Mouse (Mus musculus): ENCODE results near the gene Lmx1a. TPM values are rescaled to one million over a fixed set of nuclear protein-coding genes. Genes with fewer than 3 reads are reported as not detected.

Lmx1a gene
- total and polyA plus RNA-seq, 3 experiments, result 0.02 TPM; not detected in 2

DNA sequence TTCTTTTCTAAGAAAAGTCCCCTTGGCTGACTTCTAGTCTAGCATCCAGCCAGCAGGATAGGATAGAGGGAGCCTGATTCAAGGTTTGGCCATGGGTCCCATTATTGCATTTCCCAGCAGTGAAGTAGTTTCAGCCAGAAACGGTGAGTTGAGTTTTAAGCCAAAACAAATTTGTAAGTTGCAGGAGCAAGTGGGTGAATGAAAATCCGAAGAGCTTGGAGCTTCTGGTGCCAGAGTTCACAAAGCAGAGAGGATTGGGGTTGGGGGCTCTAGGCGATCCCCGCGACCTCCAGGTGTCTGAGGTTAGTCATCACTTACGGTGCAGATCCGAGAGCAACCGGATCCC is 1.1 kb upstream of the Lmx1a start:
- H3K9ac ChIP-seq (ENCODE audit: low read depth, low read length), result no peak overlapping the region
- H3K79me2 ChIP-seq (replicated peaks; ENCODE audit: control insufficient read depth, insufficient read depth, low read length), result no peaks in the 10 kb centered on the region
- DNase-seq, result no peak
- intact Hi-C loops (cut with DNase I), result no loop called here
- no peaks in the 10 kb centered on the region for H3K4me1 ChIP-seq (ENCODE audit: control insufficient read depth, insufficient read depth, low read length)
- H3K36me3 ChIP-seq (ENCODE audit: control insufficient read depth, insufficient read depth, low read length), result no peaks in the 10 kb centered on the region
- TF ChIP-seq CTCF (IDR thresholded peaks at IDR 0.05) (no peak), POLR2A (IDR thresholded peaks at IDR 0.05; ENCODE audit: insufficient read depth, low read depth, low read length) (no peak), EP300 (IDR thresholded peaks at IDR 0.05; ENCODE audit: insufficient read depth, low read depth, low read length) (no peak)
- no peak overlapping the region for H3K27ac ChIP-seq
- 2% methylated on average over 8 of the region's 8 CpGs for WGBS
- H3K4me3 ChIP-seq, result no peak overlapping the region
- H3K27me3 ChIP-seq (ENCODE audit: control insufficient read depth, insufficient read depth, low read length), result peaks cover 35% of the 10 kb centered on the region

GRCm38 (mm10) chr1:167688347-167689231 is 448 bp upstream of the Lmx1a start:
- Histone ChIP-seq H3K4me1 (ENCODE audit: control insufficient read depth, insufficient read depth, low read length) (no peaks in the 10 kb centered on the region), H3K79me2 (replicated peaks; ENCODE audit: control insufficient read depth, insufficient read depth, low read length) (no peaks in the 10 kb centered on the region), H3K4me3 (peak overlapping the region; percentile 30), H3K27me3 (ENCODE audit: control insufficient read depth, insufficient read depth, low read length) (peaks cover 37% of the 10 kb centered on the region), H3K27ac (no peak overlapping the region), H3K9ac (ENCODE audit: low read depth, low read length) (no peak overlapping the region), H3K36me3 (ENCODE audit: control insufficient read depth, insufficient read depth, low read length) (no peaks in the 10 kb centered on the region)
- intact Hi-C loops (cut with DNase I), result no loop called here
- TF ChIP-seq EP300 (IDR thresholded peaks at IDR 0.05; ENCODE audit: insufficient read depth, low read depth, low read length) (no peak), POLR2A (IDR thresholded peaks at IDR 0.05; ENCODE audit: insufficient read depth, low read depth, low read length) (no peak), CTCF (IDR thresholded peaks at IDR 0.05) (no peak)
- under 1% methylated on average over 96 of the region's 98 CpGs for WGBS
- peak; percentile 15 to 45 for DNase-seq

DNA sequence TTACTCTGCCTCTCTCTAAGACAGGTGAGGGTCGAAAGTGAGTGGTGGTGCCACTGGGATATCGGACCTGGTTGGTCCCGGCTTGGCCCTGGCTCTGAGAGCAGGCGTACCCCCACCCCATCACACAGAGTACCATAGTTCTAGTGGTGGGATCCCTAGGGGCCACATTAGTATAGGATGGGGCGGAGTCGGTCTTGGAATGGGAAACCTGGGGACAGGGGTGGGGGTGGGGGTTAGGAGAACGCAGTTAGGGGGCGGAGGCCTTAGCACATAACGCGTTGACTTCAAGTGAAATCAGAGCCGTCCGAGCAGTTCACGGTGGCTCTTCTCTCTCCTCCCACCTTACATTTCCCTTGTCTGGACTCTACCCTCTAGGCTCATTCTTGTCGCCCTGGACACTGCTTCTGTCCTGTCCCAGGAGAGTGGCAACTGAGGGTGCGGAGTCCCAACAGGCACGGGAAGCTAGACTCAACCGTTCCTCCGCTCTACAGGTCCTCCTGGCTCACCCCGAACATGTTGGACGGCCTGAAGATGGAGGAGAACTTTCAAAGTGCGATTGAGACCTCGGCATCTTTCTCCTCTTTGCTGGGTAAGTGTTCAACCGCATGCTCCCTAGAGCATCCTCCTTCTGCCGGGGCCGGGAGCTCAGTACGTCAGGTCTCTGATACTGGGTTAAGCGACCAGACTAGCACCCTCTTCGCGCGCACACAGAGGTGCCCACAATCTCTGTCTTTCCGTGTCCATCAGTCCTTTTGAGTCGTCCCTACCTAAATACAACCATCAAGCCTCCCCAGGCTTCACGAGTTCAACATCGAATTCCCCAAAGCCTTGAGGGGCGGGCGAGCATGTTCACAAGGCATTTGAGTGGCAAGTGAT is 463 bp downstream of the Lmx1a start:
- Histone ChIP-seq H3K9ac (ENCODE audit: low read depth, low read length) (no peak overlapping the region), H3K4me3 (peak overlapping the region; percentile 30), H3K27ac (no peak overlapping the region), H3K36me3 (ENCODE audit: control insufficient read depth, insufficient read depth, low read length) (no peaks in the 10 kb centered on the region), H3K79me2 (replicated peaks; ENCODE audit: control insufficient read depth, insufficient read depth, low read length) (no peaks in the 10 kb centered on the region), H3K4me1 (ENCODE audit: control insufficient read depth, insufficient read depth, low read length) (no peaks in the 10 kb centered on the region), H3K27me3 (ENCODE audit: control insufficient read depth, insufficient read depth, low read length) (peaks cover 37% of the 10 kb centered on the region)
- DNase-seq, result no peak
- no peak for TF ChIP-seq CTCF (IDR thresholded peaks at IDR 0.05)
- no peak for TF ChIP-seq EP300 (IDR thresholded peaks at IDR 0.05; ENCODE audit: insufficient read depth, low read depth, low read length)
- TF ChIP-seq POLR2A (IDR thresholded peaks at IDR 0.05; ENCODE audit: insufficient read depth, low read depth, low read length), result no peak
- intact Hi-C loops (cut with DNase I), result no loop called here
- 4% methylated on average over 36 of the region's 36 CpGs for WGBS

- H3K79me2 ChIP-seq (replicated peaks; ENCODE audit: control insufficient read depth, insufficient read depth, low read length), result no peaks in the 10 kb centered on the region
- H3K36me3 ChIP-seq (ENCODE audit: control insufficient read depth, insufficient read depth, low read length), result no peaks in the 10 kb centered on the region
- TF ChIP-seq CTCF (IDR thresholded peaks at IDR 0.05) (no peak), EP300 (IDR thresholded peaks at IDR 0.05; ENCODE audit: insufficient read depth, low read depth, low read length) (no peak), POLR2A (IDR thresholded peaks at IDR 0.05; ENCODE audit: insufficient read depth, low read depth, low read length) (no peak)
- no peaks in the 10 kb centered on the region for H3K4me1 ChIP-seq (ENCODE audit: control insufficient read depth, insufficient read depth, low read length)
- no peak overlapping the region for H3K9ac ChIP-seq (ENCODE audit: low read depth, low read length)
- WGBS, result 5% methylated on average over 17 of the region's 17 CpGs
- intact Hi-C loops (cut with DNase I), result no loop called here
- no peak overlapping the region for H3K4me3 ChIP-seq
- DNase-seq, result no peak
- H3K27ac ChIP-seq, result no peak overlapping the region
- H3K27me3 ChIP-seq (ENCODE audit: control insufficient read depth, insufficient read depth, low read length), result peaks cover 39% of the 10 kb centered on the region
Observed at GRCm38 (mm10) chr1:167690138-167690710, 1.2 kb downstream of the Lmx1a start.

- DNase-seq, result no peak
Observed at GRCm38 (mm10) chr1:167690716-167691550, 1.9 kb downstream of the Lmx1a start.

More at GRCm38 (mm10) chr1:167690716-167691550, 1.9 kb downstream of the Lmx1a start:
- no peak overlapping the region for H3K4me3 ChIP-seq
- peaks cover 39% of the 10 kb centered on the region for H3K27me3 ChIP-seq (ENCODE audit: control insufficient read depth, insufficient read depth, low read length)
- TF ChIP-seq CTCF (IDR thresholded peaks at IDR 0.05) (no peak), EP300 (IDR thresholded peaks at IDR 0.05; ENCODE audit: insufficient read depth, low read depth, low read length) (no peak), POLR2A (IDR thresholded peaks at IDR 0.05; ENCODE audit: insufficient read depth, low read depth, low read length) (no peak)
- H3K9ac ChIP-seq (ENCODE audit: low read depth, low read length), result no peak overlapping the region
- intact Hi-C loops (cut with DNase I), result no loop called here
- H3K27ac ChIP-seq, result no peak overlapping the region
- H3K36me3 ChIP-seq (ENCODE audit: control insufficient read depth, insufficient read depth, low read length), result no peaks in the 10 kb centered on the region
- H3K4me1 ChIP-seq (ENCODE audit: control insufficient read depth, insufficient read depth, low read length), result no peaks in the 10 kb centered on the region
- 11% methylated on average over 21 of the region's 21 CpGs for WGBS
- H3K79me2 ChIP-seq (replicated peaks; ENCODE audit: control insufficient read depth, insufficient read depth, low read length), result no peaks in the 10 kb centered on the region
